Mouse (Mus musculus): Measurements from ENCODE around the gene Gsk3a. TPM values are rescaled to one million over a fixed set of nuclear protein-coding genes. Genes with fewer than 3 reads are reported as not detected.

The Gsk3a gene
- total RNA-seq, 2 experiments from 2014 or later, result 58.6 to 66.6 TPM

DNA sequence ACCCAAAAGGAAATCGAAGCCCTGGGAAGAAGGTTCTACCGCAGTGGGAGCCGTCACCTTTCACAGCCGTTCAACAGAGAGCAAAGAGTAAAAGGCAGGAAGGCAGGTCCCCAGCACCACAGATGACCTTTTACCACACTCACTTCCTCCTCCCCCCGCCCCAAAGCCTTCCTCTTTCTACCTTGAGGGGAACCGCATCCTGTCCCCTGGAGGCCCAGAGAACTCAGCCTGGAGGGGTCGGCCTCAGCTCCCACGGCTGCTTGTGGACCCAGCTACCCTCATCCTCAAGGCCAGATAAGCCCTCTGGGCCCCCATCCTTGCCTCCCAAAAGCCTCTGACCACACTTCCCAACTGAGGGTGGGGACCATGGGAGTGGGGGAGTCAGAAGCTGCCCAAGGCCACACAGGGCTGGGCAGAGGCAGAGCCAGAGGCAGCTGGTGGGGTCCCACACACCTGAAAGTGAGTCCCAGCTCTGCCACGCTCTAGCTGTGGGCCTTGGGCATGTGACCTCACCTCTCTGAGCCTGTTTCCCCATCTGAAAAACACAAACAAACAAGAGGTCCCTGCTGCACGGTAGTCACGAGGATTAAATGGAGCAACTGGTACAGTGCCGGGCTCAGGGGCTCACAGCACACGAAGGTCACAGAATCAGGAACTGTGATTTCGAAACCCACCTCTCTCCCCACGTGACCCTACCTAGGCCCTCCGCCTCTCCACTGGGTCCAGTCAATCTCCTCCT lies 32.1 kb downstream of the Gsk3a start:
- DNase-seq, result no peak
- intact Hi-C loops (cut with DNase I), result loop anchor here (1.0 kb wide), 1 partner anchor 27 kb away; no protein-coding TSS in a partner anchor

DNA sequence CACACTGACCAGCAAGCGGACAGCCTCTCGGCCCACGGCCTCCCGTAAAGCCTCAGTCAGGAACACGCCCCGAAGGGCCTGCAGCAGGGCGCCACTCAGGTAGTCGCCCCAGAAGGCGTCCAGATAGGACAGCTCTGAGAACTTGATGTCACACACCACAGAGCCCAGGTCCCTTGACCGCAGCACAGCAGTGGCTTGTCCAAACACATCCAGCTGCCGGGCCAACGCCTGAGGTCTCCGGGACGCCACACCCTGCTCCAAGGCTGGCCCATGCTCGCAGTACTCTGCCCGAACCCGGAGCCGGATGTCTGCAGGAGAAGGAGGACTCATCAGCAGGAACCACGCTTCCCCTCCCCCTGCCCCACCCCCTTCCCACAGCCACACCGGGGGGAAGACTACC lies 34.0 kb downstream of the Gsk3a start:
- DNase-seq, result no peak
- intact Hi-C loops (cut with DNase I), result no loop called here

DNA sequence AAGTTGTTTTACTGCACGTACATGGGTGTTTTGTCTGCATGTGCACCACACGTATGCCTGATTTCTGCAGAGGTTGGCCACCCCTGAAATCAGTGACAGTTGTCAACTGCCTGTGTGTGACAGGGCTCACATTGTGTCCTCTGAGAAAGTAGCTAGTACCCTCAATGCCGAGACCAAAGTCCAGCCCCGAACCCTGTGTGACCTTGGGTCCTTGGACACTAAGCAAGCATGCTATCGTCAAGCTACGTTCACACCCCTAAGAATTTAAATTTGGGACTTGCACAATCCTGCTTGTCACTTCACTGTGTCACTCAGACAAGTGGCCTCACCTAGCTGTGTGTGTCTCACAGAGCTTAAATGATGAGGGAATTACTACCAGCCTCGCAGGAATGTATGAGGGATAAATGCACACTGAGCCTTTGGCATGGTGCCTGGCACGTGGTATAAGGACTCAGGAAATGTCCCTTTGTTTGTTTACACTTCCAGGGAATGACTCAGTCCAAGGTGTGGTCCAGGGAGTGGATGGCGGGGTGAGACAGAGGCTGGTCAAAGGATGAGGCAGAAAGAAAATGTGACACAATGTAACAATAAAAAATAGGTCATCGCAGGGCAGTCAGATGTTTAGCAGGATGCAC lies 40.1 kb downstream of the Gsk3a start:
- peak in 1 of 2 experiments; percentile 24 for DNase-seq
- intact Hi-C loops (cut with DNase I), result no loop called here

DNA sequence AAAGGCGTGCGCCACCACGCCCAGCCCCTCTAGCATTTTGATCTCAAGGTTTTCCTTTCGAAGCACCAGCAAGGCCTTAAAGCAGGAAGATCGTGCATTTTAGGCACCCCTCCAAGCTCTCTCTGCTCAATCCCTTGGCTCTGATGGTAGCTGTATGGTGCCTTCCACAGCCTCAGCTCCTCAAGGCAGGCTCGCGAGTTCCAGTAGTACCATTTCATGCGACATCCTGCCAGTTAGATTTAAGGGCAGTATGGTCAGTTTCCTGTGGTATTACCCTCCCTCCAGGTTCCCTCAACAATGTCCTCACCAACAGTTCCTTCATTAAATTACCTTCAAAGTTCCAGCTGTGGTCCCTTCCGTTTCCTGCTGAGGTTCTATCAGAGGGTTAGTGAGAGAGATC lies 41.5 kb downstream of the Gsk3a start:
- no peak for DNase-seq
- intact Hi-C loops (cut with DNase I), result no loop called here

DNA sequence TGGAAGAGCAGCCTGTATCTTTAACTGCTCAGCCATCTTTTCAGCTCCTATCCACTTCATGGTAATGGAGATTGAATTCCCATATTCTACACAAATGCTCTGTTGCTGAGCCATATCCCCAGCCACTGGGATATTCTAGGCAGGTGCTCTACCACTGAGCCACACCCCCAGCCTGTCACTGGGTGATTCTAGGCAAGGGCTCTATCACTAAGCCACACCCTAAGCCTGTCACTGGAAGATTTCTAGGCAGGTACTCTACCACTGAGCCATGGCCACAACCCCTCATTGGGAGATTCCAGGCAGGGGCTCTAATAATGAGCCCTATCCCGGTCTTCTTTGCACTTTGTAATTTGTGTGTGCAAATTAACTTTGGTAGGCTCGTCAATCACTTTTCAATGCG lies 42.5 kb downstream of the Gsk3a start:
- DNase-seq, result no peak
- intact Hi-C loops (cut with DNase I), result no loop called here

DNA sequence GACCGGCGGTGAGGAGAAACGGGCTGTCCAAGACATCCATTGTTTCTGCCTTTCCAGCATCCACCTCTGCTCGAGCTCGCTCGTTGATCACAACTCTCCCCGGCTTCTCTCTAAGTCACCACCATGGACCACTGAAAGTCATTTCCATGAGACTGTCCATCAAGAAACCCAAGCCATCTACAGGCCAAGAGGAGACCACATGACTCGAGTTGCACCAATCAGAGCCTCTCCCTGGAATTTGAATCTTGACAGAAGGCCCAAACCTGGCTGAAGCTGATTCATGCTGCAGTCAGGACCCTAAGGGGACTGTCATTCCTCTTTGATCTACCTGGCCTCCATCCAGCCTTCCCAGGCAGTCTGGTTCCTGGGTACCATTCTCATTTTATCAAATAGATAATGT lies 45.5 kb downstream of the Gsk3a start:
- intact Hi-C loops (cut with DNase I), result no loop called here
- no peak for DNase-seq

DNA sequence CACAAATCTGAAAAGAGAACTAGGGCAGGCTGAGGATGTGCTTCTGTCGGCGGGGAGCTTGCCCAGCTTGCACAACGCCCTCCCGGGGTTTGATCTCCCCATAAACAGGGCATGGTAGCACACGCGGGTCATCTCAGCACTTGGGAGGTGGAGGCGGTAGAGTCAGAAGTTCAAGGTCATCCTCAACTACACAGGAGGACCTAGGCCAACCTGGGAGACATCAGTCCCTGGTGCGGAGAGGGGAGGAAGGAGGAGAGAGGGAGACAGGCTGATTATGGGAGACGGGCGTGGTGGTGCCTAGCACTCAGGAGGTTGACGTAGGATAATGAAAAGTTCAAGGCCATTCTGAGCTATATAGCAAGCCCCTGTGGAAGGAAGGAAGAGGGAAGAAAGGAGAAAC lies 46.8 kb downstream of the Gsk3a start:
- intact Hi-C loops (cut with DNase I), result no loop called here
- DNase-seq, result no peak

DNA sequence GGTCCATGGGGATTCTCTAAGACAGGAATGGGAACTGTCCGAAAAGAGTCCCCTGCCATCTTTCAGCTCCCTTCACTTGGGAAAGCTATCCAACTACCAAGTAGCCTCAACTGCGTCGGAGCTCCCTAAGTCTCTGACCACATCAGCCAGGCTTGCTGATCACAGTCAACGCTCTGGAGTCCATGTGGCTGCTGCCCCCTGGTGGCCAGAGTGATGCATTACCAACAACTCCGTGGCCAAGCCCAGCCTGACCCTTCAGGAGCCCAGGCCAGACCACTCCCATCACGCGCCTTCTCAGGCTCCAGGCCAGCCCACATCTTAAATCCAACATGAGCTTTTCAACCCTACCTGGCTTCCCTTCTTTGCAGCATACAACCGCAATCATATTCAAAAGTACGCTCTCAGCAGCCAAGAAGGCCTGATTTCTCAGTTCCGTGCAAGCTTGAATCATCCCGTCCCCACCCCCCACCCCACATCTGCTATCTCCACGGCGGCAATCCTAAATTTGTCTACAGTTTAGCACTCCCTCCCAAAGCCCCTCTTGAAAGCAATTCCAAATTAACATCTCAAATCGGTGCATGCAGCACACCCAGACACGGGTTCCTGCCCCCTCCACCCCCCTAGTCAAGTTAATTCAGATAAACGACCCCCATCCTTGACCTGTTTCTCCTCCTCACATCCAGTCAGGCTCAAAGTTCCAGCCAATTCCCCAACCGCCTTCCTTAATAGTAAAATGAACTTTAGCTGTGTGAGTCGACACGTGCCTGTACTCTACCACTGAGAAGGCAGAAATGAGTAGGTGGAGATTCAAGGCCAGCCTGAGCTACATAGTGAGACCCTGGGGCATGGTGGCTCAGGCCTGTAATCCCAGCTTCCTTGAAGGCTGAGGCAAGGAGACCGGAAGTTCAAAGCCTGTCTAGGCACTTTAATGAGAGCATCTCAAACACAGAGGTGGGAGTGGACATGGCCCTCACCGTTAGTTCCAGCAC lies 49.7 kb downstream of the Gsk3a start:
- DNase-seq, result peak; percentile 86 to 90
- intact Hi-C loops (cut with DNase I), result loop anchor here (1.0 to 5.0 kb wide), 3 partner anchors 55 to 156 kb away; no protein-coding TSS in a partner anchor

DNA sequence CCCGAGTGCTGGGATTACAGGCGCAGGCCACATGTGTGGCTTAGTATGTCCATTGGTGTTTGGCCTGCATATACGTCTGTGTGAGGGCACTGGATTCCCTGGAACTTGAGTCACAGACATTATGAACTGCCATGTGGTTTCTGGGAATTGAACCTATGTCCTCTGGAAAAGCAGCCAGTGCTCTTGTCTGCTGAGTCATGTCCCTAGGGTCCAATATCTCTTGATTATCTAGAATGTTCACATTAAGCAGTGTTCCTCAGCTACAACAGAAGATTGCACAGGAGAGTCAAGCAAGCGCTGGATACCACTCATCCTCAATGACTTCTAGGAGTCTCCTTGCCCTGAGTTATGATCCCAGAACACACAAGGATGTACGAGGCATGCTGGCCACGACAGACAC lies 53.6 kb downstream of the Gsk3a start:
- no peak for DNase-seq
- intact Hi-C loops (cut with DNase I), result no loop called here

DNA sequence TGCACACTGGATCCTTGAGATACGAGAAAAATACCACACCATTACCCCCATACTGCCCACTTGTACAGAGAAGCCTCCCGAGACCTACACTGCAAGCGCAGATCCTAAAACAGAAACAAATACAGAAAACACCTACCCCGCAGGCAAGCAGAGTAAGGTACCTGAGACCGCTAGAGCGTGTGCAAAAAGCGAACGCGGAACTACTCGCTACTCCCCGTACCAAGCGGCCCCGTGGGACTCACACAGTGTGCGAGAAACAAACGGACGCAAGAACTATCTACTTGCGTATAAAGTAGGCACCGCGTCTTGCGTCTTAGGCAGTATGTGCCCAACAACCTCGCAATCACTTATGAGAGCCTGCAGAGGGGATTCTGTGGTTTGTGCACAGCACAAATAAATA lies 55.8 kb downstream of the Gsk3a start:
- DNase-seq, result no peak
- intact Hi-C loops (cut with DNase I), result no loop called here

DNA sequence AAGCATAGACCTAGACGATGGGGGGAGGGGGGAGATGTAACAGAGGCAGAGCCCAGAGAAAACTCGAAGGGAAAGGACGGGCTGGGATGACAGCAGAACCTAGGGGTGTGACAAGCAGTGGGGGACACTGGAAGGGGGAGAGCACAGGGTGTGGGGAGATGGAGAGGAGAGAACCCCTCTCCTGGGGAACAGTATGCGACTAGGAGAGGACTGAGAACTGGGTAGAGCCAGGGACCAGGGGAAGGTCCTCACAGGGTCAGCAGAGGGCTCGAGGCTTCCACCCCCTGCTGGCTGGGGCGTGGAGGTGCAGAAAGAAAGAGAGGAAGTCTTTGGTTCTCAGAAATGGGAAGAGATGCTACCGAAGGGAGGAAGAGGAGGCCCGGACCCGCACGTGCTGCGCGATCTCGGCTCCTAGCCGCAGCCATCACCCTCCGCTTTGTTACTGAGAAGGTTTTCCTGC lies 56.3 kb downstream of the Gsk3a start:
- intact Hi-C loops (cut with DNase I), result no loop called here
- DNase-seq, result peak; percentile 30 to 50

DNA sequence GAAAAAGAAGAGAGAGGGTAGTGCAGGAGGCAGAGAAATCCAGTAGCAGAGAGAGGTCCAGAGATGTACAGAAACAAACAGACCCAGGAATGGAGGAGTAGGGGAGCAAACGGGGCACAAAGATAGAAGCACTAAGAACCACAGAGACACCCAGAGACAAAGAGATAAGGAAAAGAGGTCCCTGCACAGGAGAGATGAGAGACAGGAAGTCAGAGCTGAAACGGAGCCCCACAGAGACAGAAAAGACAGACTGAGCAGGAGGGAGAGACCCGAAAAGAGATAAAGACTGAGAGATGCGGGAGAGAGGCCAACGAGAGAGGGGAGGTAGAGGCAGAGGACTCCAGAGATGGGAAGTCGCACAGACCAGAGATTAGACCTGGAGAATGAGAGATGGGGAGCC lies 57.1 kb downstream of the Gsk3a start:
- intact Hi-C loops (cut with DNase I), result no loop called here
- no peak for DNase-seq

DNA sequence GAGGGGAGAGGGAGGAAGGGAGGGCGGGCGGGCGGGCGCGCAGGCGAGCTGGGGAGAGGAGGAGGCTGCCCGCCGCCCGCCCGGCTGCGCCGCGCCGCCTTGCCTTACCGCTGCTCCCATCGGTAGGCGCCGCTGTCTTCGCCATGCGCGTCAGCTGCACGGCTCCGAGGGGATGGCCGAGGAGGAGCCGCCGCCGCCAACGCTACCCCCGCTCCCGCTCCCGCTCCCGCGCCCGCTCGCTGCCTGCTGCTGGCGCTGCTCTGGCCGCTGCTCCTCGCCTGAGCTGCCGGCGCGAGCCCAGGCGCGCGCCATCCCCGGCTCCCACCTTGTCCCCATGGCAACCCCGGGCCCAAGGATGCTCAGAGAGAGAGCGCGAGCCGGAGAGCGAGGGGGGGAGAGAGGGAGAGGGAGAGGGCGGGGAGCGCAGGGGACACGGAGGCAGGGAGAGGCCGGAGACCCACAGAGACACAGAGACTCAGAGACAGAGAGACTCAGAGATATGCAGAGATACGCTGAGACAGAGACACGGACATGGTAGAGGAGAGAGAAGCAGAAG lies 58.0 kb downstream of the Gsk3a start, which contains the start of gene Pou2f2:
Gene Pou2f2, minus strand, starts transcription at position 121 of the 556 bp plus-strand sequence.
- DNase-seq, result peak; percentile 74 to 76
- intact Hi-C loops (cut with DNase I), result no loop called here

DNA sequence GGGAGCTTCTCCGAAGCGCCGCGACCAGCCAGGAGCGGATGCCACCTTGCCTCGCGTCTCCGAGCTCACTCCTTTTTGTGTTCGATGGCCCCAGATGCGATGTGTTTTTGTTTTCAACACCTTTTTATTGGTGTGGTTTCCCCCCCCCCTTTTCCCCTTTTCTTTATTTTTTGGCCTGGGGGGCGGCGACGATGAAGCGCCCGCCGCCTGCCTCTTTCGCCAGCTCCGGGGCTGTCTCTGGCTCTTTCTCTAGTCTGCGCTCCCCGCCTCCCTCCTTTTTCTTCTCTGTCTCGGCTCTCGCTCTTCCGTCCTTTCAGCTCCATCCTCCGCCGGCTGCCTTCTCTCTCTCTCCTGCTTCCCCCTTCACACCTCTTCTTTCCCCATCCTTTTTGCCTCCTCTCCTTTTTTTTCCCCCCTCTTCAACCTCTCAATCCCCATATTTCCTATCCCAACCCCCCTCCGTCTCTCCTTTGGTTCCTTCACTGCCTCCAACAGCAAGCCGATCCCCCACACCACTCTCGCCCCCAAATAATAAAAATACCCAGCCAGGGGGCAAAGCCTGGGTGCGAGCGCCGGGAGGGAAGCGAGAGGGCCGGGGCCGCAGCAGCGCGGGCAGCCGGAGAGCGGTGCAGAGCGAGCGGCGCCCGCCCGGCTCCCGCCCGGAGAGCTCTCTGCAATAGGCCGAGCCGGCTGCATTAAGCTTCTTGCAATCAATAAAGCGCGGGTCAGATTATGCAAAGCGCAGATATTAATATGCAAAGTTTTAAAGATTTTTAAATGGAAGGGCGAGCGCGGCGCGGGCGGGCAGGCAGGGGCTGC lies 58.7 kb downstream of the Gsk3a start:
- intact Hi-C loops (cut with DNase I), result no loop called here
- DNase-seq, result peak in 1 of 2 experiments; percentile 20

DNA sequence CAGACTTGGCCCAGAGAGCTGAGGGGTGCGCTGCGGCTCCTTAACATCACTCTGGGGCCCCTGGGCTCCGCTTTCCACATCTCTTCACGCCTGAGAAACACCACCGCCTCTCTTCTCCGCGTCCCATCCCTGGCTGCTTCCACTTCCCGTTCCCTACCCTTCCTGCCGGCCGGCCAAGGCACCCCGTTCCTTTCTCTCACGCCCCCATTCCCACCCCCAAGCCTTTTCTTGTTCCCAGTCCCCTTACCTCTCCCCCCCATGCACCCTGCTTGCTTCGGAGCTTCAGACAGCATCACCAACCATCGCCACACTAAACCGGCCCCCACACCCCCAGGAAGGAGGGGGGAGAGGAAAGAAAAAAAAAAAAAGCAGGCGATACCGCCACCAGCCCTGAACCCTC lies 59.3 kb downstream of the Gsk3a start:
- intact Hi-C loops (cut with DNase I), result no loop called here

More for the DNA sequence above, 59.3 kb downstream of the Gsk3a start:
- DNase-seq, result no peak

All from heart, postnatal 14 days (tissue).